Mouse (Mus musculus) liver, postnatal 0 days (tissue): Measurements from ENCODE around the gene Gtsf1.

Source experiments
- CTCF ChIP-seq: sonication (generic); IDR thresholded peaks from 2 replicates; pipeline ENCODE4 v1.5.1; 2016; ENCODE audit warnings: antibody characterized with exemption, low read depth
- EP300 ChIP-seq: IDR thresholded peaks from 2 replicates; pipeline ENCODE4 v1.6.1; 2016; ENCODE audit warnings: antibody characterized with exemption, low read depth, mild to moderate bottlenecking

GRCm38 (mm10) chr15:103453551-103454218 is 23.4 kb upstream of the Gtsf1 start, which contains the start of gene Nckap1l:
- TF ChIP-seq CTCF: no peak
- TF ChIP-seq EP300: no peak
